Mouse (Mus musculus) thymus, postnatal 14 days (tissue): Measurements from ENCODE around the gene Gapvd1.

Experiments
- DNase-seq: peaks from one replicate; pipeline ENCODE4 v3.0.0; 2021

Gapvd1 gene

DNA sequence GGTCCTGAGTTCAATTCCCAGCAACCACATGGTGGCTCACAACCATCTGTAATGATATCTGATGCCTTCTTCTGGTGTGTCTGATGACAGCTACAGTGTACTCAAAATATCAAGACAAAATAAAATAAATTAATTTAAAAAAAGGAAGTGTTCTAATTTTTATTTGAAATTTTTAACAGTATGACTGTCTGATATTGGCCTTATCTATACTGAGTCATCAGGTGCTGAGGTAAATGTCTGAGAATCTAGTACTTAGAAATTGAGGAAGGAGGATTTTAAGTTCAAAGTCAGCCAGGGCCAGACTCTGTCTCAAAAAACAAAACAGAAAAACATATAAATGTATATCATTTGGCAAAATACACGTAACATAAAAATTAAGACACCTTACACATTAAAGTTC lies 46.4 kb downstream of the Gapvd1 start:
- no peak for DNase-seq

GRCm38 (mm10) chr2:34696592-34696991 lies 58.4 kb downstream of the Gapvd1 start:
- DNase-seq: no peak

GRCm38 (mm10) chr2:34692861-34693260 lies 62.2 kb downstream of the Gapvd1 start:
- DNase-seq: no peak

- no peak for DNase-seq
Observed at GRCm38 (mm10) chr2:34684076-34684870, 70.8 kb downstream of the Gapvd1 start.

DNA sequence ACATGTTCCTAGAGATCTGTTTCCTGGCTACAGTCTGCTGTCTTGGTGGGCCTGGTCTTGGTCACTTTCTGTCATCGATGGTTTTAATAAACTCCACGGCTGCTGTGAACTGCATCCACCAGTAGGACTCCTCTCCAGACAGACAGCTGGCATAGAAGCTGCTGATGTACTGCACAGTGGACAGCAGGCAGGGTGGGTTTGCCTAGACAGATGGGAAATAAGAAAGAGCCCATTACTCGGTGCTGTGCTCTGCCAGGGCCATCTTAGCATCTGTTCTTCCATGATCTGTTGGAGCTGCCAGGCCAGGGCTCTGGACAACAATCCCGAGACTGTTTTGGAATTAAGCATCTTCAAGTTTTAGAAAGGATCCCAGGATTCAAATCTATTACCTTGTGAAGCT lies 77.1 kb downstream of the Gapvd1 start:
- DNase-seq: no peak

DNA sequence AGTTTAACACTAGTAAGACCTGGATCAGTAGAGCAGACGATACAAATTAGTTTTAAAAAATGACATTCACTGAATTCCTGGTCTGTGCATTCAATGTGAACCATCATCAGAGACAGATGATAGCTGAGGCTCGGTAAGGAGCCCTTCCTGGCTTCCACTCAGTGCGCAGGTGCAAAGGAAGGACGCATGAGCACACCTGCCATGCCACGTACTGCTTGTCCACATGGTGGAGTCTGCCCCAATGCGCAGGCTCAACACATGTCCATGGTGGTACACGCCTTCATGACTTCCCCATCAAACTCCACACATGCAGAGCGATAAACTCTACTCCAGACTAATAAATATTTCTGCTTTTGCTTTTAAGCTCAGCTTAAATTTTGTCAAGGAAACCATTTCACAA lies 78.0 kb downstream of the Gapvd1 start:
- DNase-seq: no peak

- DNase-seq: peak; percentile 23
Observed at GRCm38 (mm10) chr2:34673846-34674245, 81.2 kb downstream of the Gapvd1 start.

DNA sequence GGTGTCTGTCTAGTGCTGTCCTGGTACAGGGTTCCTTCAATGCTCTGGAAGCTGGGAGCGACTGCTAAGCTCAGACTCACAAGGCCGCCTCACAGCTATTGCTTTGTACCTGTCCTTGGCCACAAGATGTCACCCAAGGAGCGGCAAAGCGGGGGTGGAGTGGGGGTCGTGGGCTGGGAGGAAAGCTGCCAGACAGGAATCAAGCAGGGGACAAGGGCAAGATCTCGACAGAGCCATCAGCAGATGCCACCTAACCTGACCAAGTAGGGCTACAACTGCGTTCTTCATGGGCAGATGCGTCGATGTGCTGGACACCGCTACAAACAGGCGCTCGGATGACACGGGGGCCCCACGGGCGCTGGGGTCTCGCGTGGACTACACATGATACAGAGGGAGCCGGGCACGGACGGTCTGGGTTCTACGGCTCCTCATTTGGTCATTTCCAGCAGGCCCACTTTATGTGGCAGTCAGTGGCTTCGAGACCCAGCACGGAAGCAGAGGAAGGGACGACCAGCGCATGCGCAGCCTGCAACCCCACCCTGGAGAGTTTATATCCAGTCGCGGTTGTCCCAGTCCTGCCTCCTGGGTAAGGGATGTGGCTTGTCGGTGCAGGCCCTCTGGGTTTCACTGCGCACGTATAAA lies 83.5 kb downstream of the Gapvd1 start:
- DNase-seq: peak; percentile 75

DNA sequence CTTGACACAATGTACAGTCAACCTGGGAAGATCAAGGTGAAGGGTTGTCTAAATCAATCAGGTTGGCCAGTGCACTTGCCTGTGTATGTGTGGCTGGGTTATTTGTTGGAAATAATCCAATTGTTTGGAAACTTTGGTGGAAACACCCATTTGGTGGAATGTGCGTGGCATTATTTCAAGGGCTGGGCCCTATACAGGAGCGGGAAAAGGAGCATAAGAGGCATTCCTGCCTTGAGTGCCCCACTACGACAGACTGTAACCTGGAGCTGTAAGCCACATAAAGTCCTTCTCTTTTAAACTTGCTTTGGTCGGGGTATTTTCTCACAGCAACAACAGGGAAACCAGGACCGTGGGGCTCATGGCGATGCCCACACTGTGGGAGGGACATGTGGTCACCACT lies 84.6 kb downstream of the Gapvd1 start:
- no peak for DNase-seq

DNA sequence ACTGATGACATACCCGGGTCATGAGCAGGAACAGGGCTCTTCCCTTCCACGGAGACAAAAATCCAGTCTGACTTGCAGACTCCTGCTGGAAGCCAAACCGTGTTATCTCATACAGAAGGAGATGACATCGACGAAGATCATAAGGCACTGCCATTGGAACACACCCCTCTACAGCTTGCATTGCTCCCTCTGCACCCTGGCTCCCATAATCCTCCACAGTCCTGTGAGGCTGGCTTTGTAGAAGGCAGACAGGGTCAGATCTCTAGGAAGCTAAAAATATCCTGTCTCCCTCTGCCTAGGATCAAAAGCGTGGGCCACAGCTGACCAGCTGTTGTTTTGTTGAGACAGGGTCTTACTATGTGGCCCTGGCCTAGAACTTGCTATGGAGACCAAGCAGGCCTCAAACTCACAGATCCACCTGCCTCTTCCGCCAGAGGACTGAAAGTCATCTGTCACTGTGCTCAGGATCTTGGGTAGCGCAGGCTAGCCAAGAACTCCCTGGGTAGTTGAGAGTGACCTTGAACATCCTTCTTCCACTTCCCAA lies 85.8 kb downstream of the Gapvd1 start:
- no peak for DNase-seq

GRCm38 (mm10) chr2:34668440-34669191 lies 86.4 kb downstream of the Gapvd1 start:
- DNase-seq: peak; percentile 62

DNA sequence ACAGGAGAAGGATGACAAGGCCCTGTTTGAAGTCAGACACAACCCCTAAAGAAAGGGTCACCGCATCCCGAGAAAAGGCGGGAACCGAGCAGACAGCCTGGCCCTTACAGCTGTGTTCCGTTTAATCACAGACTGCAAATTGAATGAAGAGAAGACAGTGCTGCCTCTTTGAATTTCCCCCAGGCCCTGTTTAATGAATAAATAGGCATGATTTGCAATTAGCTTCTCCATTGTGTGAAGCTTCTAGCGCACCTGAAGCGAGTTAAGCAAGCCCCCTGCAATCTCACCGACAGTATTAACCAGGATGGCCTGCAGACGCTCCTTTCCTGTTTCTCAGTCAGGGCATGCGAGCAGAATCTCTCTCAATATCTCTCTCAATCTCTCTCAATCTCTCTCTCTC lies 87.2 kb downstream of the Gapvd1 start:
- DNase-seq: no peak

DNA sequence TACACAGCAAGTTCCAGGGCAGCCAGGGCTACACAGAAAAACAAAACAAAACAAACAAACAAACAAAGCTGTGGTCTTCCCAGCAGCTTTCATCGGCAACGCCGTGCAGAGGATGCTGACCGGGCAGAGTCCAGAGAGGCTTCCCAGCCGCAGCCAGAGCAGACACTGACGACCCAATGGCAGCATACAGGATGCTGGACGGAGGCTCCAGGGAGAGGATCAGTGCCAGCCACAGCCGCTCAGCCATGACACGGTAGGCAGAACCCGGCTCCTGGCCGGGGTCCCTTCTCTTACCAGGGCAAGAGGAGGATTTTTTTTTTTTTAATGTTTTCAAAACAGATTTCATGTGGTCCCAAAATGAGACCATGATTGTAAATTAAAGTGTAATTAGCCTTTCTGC lies 107.6 kb downstream of the Gapvd1 start:
- DNase-seq: no peak

DNA sequence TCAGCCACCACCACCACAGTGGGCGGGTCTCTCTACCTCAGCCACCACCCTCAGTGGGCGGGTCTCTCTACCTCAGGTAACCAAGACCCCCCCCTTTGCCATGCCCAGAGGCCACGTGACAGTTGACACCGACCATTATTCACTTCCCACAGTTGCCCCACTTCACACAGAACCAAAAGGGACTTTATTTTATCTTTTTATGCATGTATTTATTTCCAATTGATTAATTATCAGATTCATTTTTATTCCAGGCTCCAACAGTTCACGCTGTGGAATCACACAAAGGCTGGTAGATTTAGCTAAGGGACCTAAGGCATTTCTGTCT lies 108.5 kb downstream of the Gapvd1 start:
- no peak for DNase-seq

DNA sequence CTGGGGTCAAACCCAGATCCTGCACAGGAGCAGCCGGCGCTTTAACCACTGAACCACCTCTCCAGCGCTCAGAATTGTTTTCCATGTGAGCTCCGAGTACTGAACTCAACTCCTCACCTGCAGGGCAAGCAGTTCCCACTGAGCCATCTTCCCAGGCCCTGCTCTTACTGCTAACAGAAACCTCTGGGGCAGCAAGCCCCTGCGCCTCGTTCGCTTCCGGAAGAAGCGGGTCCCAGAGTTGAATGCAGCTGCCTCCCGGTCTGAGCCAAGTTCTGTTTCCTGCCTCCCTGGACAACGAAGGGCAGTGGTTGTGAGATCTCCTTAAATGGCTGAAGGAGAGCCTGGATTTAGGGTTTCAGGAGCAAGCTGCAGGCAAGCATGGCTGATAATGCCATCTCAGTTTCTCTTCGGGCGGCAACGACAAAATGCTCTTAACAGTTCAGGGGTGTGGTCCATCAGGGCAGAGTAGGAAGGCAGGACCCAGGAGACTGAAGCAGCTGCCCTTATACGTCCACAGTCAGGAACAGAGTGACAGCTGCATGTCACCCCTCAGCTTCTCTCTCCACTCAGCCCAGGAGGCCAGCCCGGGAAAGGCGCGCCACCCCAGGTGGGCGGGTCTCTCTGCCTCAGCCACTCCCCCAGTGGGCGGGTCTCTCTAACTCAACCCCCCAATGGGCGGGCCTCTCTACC lies 109.0 kb downstream of the Gapvd1 start:
- peak; percentile 89 for DNase-seq

DNA sequence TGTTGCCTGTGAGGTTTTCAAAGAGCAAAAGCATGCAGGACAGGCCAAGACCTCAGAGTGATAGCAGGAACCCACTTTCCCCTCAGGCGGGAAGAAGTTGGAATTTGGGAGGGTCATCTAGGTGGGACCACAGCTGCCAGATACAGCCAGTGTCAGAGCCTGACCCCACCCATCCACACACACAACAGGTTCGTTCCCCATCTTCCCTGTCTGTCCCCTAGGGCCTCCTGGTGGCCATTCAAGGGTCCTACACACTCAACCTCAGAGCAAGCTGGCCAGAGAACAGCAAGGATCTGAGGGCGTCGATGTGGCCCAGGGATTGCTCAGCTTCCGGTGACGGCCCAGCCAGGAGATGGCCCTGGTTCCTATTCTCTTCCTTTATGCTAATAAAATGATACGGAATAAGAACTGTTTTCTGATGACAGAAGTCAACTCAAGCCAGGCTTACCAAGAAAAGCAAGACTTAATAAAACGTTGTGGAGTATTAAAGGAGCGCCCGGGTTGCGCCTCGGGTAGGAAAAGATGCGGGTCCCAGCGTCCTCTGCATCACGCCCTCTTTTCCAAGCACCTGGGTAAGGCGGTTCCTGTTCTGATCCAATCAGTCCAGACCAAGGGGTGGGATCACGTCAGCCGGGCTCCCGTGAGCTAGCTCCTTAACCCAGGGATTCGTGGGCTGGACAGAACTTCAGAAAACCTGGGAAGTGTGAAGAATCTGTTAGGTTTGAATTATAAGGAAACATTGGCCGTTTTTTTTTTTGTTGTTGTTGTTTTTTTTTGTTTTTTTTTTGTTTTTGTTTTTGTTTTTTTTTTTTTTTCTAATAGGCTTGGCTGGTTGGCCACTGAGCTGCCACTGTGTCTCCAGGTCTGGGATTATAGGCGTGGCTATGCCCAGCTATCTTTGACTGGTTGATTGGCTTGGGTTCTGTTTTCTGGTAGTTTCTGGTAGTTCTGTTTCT lies 110.2 kb downstream of the Gapvd1 start:
- DNase-seq: peak; percentile 56

DNA sequence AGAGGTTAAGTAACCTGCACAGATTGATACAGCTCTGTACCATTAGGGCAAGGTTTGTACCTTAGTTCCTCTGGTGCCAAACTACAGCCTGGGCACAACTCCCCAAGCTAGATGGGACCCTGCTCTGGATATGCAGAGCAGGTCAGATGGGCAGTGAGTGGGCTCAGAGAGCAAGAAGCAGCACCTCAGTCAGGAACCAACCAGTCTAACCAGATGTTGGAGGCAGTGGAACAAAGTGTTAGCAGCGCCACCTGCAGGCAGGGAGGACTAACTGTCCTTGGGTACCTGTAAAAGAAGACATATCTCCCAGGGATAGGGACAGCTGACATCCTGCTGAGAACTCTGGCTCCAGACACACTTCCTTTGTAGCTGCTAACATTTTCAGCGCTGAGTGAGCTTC lies 112.7 kb downstream of the Gapvd1 start:
- peak; percentile 75 for DNase-seq

DNA sequence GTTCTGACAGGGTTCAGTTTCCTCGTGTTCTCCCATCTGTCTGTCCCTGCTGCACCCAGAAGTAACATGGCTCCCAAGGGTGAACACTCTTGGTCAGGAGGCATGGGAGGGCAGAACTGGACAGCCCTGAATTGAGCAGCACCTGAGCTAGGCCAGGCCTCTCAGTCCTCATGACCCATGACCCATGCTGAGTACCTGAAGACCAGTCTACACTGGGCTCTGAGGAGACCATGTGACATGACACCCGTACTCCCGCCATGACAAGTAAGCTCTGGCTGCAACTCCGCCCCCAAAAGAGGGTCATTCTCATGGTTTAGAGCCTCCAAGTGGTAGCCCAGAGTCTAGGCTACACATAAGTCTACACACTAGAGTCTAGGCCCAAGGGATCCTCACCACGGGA lies 115.3 kb downstream of the Gapvd1 start:
- no peak for DNase-seq

DNA sequence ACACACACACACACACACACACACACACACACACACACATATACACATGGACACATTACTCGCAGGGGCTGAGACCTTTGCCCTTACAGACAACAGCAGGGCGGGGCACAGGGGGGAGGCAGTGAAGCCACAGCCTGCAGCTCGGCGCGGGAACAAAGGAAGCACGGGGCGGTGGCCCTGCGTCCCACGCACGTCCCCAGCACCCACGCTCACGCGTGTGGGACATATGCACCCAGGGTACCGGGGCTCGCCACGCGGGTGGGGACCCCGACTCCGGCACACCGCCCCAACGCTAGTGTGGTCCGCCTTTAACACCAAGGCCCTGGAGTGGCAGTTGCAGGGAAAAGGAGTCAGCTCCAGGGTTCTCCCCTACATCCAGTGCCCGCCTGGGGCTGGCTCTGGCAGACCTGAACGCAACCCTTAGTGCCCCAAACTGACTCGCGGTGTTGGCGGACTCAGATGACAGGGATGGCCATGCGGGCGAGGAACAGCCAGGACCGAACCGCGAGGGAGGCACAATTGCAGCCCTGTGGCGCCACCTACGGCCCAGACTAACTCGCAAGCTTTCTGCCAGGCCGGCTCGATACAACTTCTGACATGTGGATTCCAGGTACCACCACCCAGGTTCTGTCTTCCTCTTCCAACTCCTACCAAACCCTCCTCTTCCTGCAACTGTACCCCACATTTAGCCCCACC lies 115.9 kb downstream of the Gapvd1 start:
- peak; percentile 90 for DNase-seq

- DNase-seq: no peak
Observed at GRCm38 (mm10) chr2:34635249-34636165, 119.5 kb downstream of the Gapvd1 start.
